Mouse (Mus musculus): ENCODE data around the gene Rnf224. TPM values are rescaled to one million over a fixed set of nuclear protein-coding genes. Genes with fewer than 3 reads are reported as not detected.

The Rnf224 gene
- total and polyA plus RNA-seq, 3 experiments: 0.10 TPM; not detected in 2

DNA sequence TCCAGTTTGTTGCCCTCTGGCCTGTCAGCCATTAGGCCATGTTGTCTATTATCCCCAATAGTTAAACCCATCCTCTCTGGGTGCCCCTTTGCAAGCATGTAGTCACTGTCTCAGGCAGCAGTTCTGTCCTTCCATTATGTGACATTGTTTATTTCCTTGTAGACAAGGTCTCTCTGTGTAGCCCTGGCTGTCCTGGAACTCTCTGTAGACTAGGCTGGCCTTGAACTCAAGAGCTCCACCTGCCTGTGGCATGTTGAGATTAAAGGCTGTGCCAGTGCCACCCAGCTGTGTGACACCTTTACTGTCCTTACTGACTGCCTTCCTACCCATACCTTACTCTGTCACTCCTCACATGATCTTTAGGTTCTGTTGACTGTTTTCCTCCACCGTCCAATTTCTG is 15.7 kb upstream of the Rnf224 start:
- Histone ChIP-seq H3K27ac (ENCODE audit: control insufficient read depth, low read depth, low read length) (no peak overlapping the region), H3K9ac (ENCODE audit: control insufficient read depth, low read depth, low read length, poor library complexity, severe bottlenecking) (no peak overlapping the region), H3K27me3 (ENCODE audit: control insufficient read depth in 1 of 2, insufficient read depth in 2 of 2, low read length in 2 of 2) (no peaks in the 10 kb centered on the region), H3K36me3 (ENCODE audit: control insufficient read depth in 1 of 2, insufficient read depth in 2 of 2, low read length in 2 of 2) (peaks cover 2 to 8% of the 10 kb centered on the region in 2 experiments; a peak in 2 of 4 replicates), H3K4me1 (ENCODE audit: control insufficient read depth in 1 of 2, insufficient read depth in 2 of 2, low read length in 2 of 2) (peaks cover 2 to 12% of the 10 kb centered on the region in 2 experiments; a peak in 1 of 4 replicates), H3K79me2 (ENCODE audit: control insufficient read depth, insufficient read depth, low read length, poor library complexity) (peaks cover 20% of the 10 kb centered on the region), H3K9me3 (replicated peaks; ENCODE audit: insufficient read depth, low read length) (no peaks in the 10 kb centered on the region), H3K4me3 (ENCODE audit: control insufficient read depth in 1 of 2, insufficient read depth in 1 of 2, low read depth in 2 of 2, low read length in 2 of 2) (no peak overlapping the region)
- TF ChIP-seq ZNF384 (IDR thresholded peaks at IDR 0.05; ENCODE audit: low read depth, low read length): no peak
- no peak for TF ChIP-seq POLR2AphosphoS2 (IDR thresholded peaks at IDR 0.05; ENCODE audit: low read length)
- no peak for TF ChIP-seq ZKSCAN1 (IDR thresholded peaks at IDR 0.05; ENCODE audit: low read depth, low read length)
- no peak for TF ChIP-seq JUND (IDR thresholded peaks at IDR 0.05; ENCODE audit: low read depth, low read length)
- TF ChIP-seq MXI1 (IDR thresholded peaks at IDR 0.05; ENCODE audit: low read depth, low read length): no peak
- TF ChIP-seq RCOR1 (IDR thresholded peaks at IDR 0.05; ENCODE audit: low read depth, low read length): no peak
- TF ChIP-seq USF2 (IDR thresholded peaks at IDR 0.05; ENCODE audit: borderline replicate concordance in 1 of 2, insufficient read depth in 1 of 2, low read depth in 1 of 2, low read length in 2 of 2): no peak
- TF ChIP-seq SMC3 (IDR thresholded peaks at IDR 0.05; ENCODE audit: low read depth, low read length): peak; percentile 78
- no peak for TF ChIP-seq MYC (IDR thresholded peaks at IDR 0.05; ENCODE audit: low read depth, low read length)
- TF ChIP-seq RAD21 (IDR thresholded peaks at IDR 0.05; ENCODE audit: low read depth, low read length): peak; percentile 29
- TF ChIP-seq ZC3H11A (IDR thresholded peaks at IDR 0.05; ENCODE audit: low read depth, low read length): peak; percentile 43; the same call in 1 of the 2 replicates
- peak; percentile 49 to 66 (median 50) for TF ChIP-seq CTCF (IDR thresholded peaks at IDR 0.05 in 2 of 3, conservative IDR thresholded peaks at IDR 0.05 in 1 of 3; ENCODE audit: control insufficient read depth in 1 of 3, insufficient read depth in 1 of 3, low read depth in 2 of 3, low read length in 3 of 3, poor library complexity in 1 of 3, severe bottlenecking in 1 of 3)
- DNase-seq (ENCODE audit: low read depth, low spot score): peak; percentile 54

DNA sequence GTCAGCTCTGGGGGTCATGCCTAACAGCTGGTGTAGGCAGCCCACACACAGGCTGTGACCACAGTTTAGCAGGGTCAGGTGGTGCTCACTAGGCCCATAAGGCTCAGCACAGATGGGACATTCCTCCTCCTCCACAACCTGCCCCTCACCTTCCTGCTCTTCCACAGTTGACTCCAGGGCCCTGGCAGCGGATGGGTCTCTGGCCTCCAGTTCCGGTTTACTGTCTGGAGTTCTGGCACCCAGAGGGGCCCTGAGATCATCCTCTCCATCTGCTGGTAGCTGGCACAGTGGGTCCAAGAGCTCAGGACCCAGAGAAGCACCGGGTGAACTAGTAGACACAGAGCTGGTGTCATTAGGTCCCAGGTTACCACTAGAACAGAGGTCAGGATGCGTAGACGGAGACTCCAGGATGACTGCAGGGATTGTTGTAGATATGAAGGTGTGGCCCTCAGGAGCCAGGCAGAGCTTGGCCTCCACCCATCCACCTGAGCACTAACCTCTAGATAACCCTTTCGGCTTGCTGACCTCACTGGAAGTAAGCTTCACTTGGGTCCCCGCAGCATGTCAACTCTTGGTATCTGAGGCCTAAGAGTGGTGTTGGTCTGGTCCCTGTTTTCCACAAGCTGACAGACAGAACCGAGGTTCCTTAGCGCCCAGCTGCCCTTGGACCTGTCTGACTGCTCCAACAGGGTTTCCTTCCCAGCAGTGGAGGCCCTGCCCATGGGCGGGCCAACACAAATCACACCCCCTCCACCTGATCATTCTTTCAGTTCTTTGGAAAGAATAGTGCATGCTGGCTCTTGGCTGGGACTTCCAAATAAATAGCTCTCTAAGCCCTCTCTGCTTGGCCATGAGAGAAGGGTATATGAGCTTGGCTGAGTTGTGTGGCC is 9.8 kb upstream of the Rnf224 start, which contains the start of gene AL732309.1:
Gene AL732309.1, minus strand, starts transcription at position 681 of the 890 bp plus-strand sequence.
- Histone ChIP-seq H3K9me3 (replicated peaks; ENCODE audit: insufficient read depth, low read length) (no peaks in the 10 kb centered on the region), H3K4me3 (ENCODE audit: control insufficient read depth in 1 of 2, insufficient read depth in 1 of 2, low read depth in 2 of 2, low read length in 2 of 2) (no peak within 1 kb of the TSS), H3K27ac (ENCODE audit: control insufficient read depth, low read depth, low read length) (no peak within 1 kb of the TSS), H3K9ac (ENCODE audit: control insufficient read depth, low read depth, low read length, poor library complexity, severe bottlenecking) (no peak within 1 kb of the TSS), H3K79me2 (ENCODE audit: control insufficient read depth, insufficient read depth, low read length, poor library complexity) (no peaks in the 10 kb centered on the region; the same call in 1 of the 2 replicates), H3K4me1 (ENCODE audit: control insufficient read depth in 1 of 2, insufficient read depth in 2 of 2, low read length in 2 of 2) (peaks cover 0 to 7% of the 10 kb centered on the region in 2 experiments; a peak in 3 of 4 replicates), H3K36me3 (ENCODE audit: control insufficient read depth in 1 of 2, insufficient read depth in 2 of 2, low read length in 2 of 2) (peaks cover 0 to 2% of the 10 kb centered on the region in 2 experiments; a peak in 1 of 4 replicates), H3K27me3 (ENCODE audit: control insufficient read depth in 1 of 2, insufficient read depth in 2 of 2, low read length in 2 of 2) (no peaks in the 10 kb centered on the region)
- no peak for TF ChIP-seq UBTF (IDR thresholded peaks at IDR 0.05; ENCODE audit: borderline replicate concordance, insufficient read depth, low read depth, low read length)
- TF ChIP-seq ZNF384 (IDR thresholded peaks at IDR 0.05; ENCODE audit: low read depth, low read length): no peak
- no peak for TF ChIP-seq NRF1 (IDR thresholded peaks at IDR 0.05; ENCODE audit: insufficient read depth, low read depth, low read length, poor library complexity, severe bottlenecking)
- TF ChIP-seq GABPA (IDR thresholded peaks at IDR 0.05; ENCODE audit: low read depth, low read length): no peak
- TF ChIP-seq POLR2A (IDR thresholded peaks at IDR 0.05; ENCODE audit: control insufficient read depth in 1 of 2, insufficient read depth in 1 of 2, low read depth in 1 of 2, low read length in 2 of 2, poor library complexity in 1 of 2): no peak; a peak in 1 of 4 replicates
- TF ChIP-seq E2F4 (IDR thresholded peaks at IDR 0.05; ENCODE audit: borderline replicate concordance, low read depth, low read length): no peak
- no peak for TF ChIP-seq USF1 (IDR thresholded peaks at IDR 0.05; ENCODE audit: low read depth, low read length)
- TF ChIP-seq HCFC1 (IDR thresholded peaks at IDR 0.05; ENCODE audit: low read depth, low read length): no peak
- no peak for TF ChIP-seq TCF12 (IDR thresholded peaks at IDR 0.05; ENCODE audit: low read depth, low read length)
- no peak for TF ChIP-seq ETS1 (IDR thresholded peaks at IDR 0.05; ENCODE audit: low read depth, low read length)
- TF ChIP-seq RAD21 (IDR thresholded peaks at IDR 0.05; ENCODE audit: low read depth, low read length): no peak
- no peak for TF ChIP-seq TAL1 (IDR thresholded peaks at IDR 0.05; ENCODE audit: low read length)
- TF ChIP-seq MXI1 (IDR thresholded peaks at IDR 0.05; ENCODE audit: low read depth, low read length): no peak
- TF ChIP-seq NELFE (IDR thresholded peaks at IDR 0.05; ENCODE audit: low read depth, low read length): no peak
- TF ChIP-seq CHD2 (IDR thresholded peaks at IDR 0.05; ENCODE audit: low read length): no peak
- no peak for TF ChIP-seq MAZ (IDR thresholded peaks at IDR 0.05; ENCODE audit: low read depth, low read length)
- no peak for TF ChIP-seq USF2 (IDR thresholded peaks at IDR 0.05; ENCODE audit: borderline replicate concordance in 1 of 2, insufficient read depth in 1 of 2, low read depth in 1 of 2, low read length in 2 of 2)
- TF ChIP-seq ELF1 (IDR thresholded peaks at IDR 0.05; ENCODE audit: low read depth, low read length): no peak
- no peak for TF ChIP-seq SMC3 (IDR thresholded peaks at IDR 0.05; ENCODE audit: low read depth, low read length)
- DNase-seq (ENCODE audit: low read depth, low spot score): no peak
